Mouse (Mus musculus) brain, embryonic 14.5 days (tissue): ENCODE results near the gene Olfr1369-ps1.

Experiments
- CTCF ChIP-seq: fragments of 200-500 bp; IDR thresholded peaks from 2 replicates; pipeline ENCODE4 v1.5.1; 2012; ENCODE audit warnings: inconsistent platforms, mild to moderate bottlenecking, moderate library complexity, borderline replicate concordance; ENCODE audit not compliant: insufficient read depth, insufficient read length; ENCODE audit errors: extremely low read depth
- POLR2A ChIP-seq: fragments of 200-500 bp; IDR thresholded peaks from 2 replicates; pipeline ENCODE4 v1.6.1; 2012; ENCODE audit warnings: mild to moderate bottlenecking, inconsistent platforms, borderline replicate concordance; ENCODE audit not compliant: poor library complexity, insufficient read depth, insufficient read length, severe bottlenecking; ENCODE audit errors: extremely low read depth

DNA sequence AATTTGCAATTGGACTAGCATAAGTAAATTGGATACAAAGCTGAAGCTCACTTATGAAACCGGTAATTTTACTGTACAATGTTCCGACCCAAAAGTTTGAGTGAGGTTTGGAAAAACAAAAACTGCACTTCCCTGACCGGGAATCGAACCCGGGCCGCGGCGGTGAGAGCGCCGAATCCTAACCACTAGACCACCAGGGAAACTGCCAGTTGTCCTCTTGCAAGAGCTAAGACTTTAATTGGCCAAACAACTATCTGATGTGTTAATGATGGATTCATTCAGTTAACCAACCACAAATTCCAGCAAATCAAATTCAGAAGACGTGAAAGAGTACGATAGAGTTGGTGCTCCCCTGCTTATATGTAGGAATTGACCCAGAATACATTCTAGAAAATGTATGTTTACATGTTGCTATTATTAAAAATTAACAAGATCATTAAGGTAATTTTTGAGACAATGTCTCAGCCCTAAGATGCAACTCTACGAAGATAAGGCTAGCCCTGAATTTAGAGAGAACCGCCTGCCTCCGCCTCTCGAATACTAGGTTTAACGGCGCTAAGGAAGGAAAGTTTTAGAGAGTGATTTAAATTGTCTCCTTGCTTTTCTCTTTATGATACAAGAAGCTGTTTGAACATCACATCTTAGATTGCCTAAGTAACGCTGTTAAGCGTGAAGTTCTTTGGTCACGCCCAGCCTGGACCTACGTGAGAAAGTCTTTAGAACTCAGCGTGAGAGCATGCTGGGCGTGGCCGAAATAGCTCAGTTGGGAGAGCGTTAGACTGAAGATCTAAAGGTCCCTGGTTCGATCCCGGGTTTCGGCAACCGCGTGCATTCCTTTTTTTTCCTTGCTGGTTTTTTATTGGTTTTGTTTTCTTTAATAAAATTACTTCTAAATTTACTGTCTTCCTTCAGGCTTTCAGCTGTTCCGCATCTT, 49.6 kb downstream of the Olfr1369-ps1 start:
- TF ChIP-seq POLR2A (no peak), CTCF (no peak)
